ENCODE assay signal across 14 mouse cellular contexts in genomic region chr6:30053116-30053515, GRCm38 (mm10). TPM values are rescaled to one million over a fixed set of nuclear protein-coding genes. Genes with fewer than 3 reads are reported as not detected.
DNase-seq lines count a peak whose midpoint lies in the region; ATAC-seq lines count a peak whose summit lies in the region.
"Had no signal": no experiment of that assay in that cellular context is flagged by ENCODE, and none has a peak within 500 bp of the region (broad histone marks: within the 10 kb centered on the region; RNA-seq: fewer than 3 reads in every experiment).

No protein-coding gene starts in this region.

- no peaks in the 10 kb centered on the region for H3K9me3 ChIP-seq in hindbrain, embryonic 15.5 days
- no peaks in the 10 kb centered on the region for H3K9me3 ChIP-seq in hindbrain, embryonic 11.5 days (ENCODE audit: control insufficient read depth, low read length)
- H3K9me3 ChIP-seq: forebrain, embryonic 13.5 days; liver, embryonic 15.5 days had no signal

- no peaks in the 10 kb centered on the region for H3K27me3 ChIP-seq in hindbrain, embryonic 15.5 days
- H3K27me3 ChIP-seq in hindbrain, embryonic 11.5 days (ENCODE audit: control insufficient read depth, insufficient read depth, low read length): no peaks in the 10 kb centered on the region
- H3K27me3 ChIP-seq: forebrain, embryonic 13.5 days; liver, embryonic 15.5 days had no signal

- WGBS in hindbrain, embryonic 15.5 days: 74% methylated on average over 1 of the region's 1 CpGs
- WGBS in hindbrain, embryonic 11.5 days: 95% methylated on average over 1 of the region's 1 CpGs

- no peak overlapping the region for H3K4me2 ChIP-seq in hindbrain, embryonic 15.5 days
- H3K4me2 ChIP-seq in hindbrain, embryonic 11.5 days (replicated peaks; ENCODE audit: low read depth, low read length): no peak overlapping the region
- H3K4me2 ChIP-seq: forebrain, embryonic 13.5 days; liver, embryonic 15.5 days had no signal

- no peaks in the 10 kb centered on the region for H3K36me3 ChIP-seq in hindbrain, embryonic 15.5 days
- H3K36me3 ChIP-seq in hindbrain, embryonic 11.5 days (ENCODE audit: control insufficient read depth, insufficient read depth, low read length): no peaks in the 10 kb centered on the region
- H3K36me3 ChIP-seq: liver, embryonic 15.5 days had no signal

- H3K4me3 ChIP-seq in hindbrain, embryonic 15.5 days: no peak overlapping the region
- H3K4me3 ChIP-seq in hindbrain, embryonic 11.5 days (ENCODE audit: low read depth, low read length): no peak overlapping the region
- H3K4me3 ChIP-seq: forebrain, embryonic 13.5 days; liver, embryonic 15.5 days had no signal

- ATAC-seq in hindbrain, embryonic 15.5 days (ENCODE audit: low FRiP score, low read depth): no peak
- no peak for ATAC-seq in hindbrain, embryonic 11.5 days (ENCODE audit: low FRiP score)
- peak; percentile 36 to 54; a peak in 2 of 4 replicates for ATAC-seq in hematopoietic stem cell, adult 5-6 weeks (replicated peaks in 1 of 2; ENCODE audit: insufficient read depth in 1 of 2, low FRiP score in 2 of 2, low TSS enrichment in 1 of 2, low read depth in 1 of 2, poor library complexity in 2 of 2, severe bottlenecking in 2 of 2)
- ATAC-seq: forebrain, embryonic 13.5 days; midbrain, embryonic 16.5 days had no signal

- no peak overlapping the region for H3K9ac ChIP-seq in hindbrain, embryonic 15.5 days
- H3K9ac ChIP-seq in hindbrain, embryonic 11.5 days (ENCODE audit: low read depth, low read length): no peak overlapping the region
- H3K9ac ChIP-seq: forebrain, embryonic 13.5 days; liver, embryonic 15.5 days had no signal

- H3K4me1 ChIP-seq in hindbrain, embryonic 15.5 days (replicated peaks): peaks cover 35% of the 10 kb centered on the region
- H3K4me1 ChIP-seq in hindbrain, embryonic 11.5 days (replicated peaks; ENCODE audit: control insufficient read depth, insufficient read depth, low read length): no peaks in the 10 kb centered on the region

- H3K27ac ChIP-seq in hindbrain, embryonic 15.5 days (replicated peaks): 0 out of 2 replicates have a peak overlapping the region, but pooled peaks have one; percentile 8
- H3K27ac ChIP-seq in hindbrain, embryonic 11.5 days (ENCODE audit: low read depth, low read length): no peak overlapping the region
- H3K27ac ChIP-seq: forebrain, embryonic 13.5 days; liver, embryonic 15.5 days had no signal

- no peak for DNase-seq in hindbrain, embryonic 11.5 days (ENCODE audit: low spot score)
- DNase-seq in spleen, postnatal 36 days (ENCODE audit: low spot score in 2 of 2): peak; percentile 28 to 33
- no peak for DNase-seq in spleen, postnatal 14 days (ENCODE audit: low spot score in 2 of 2)
- DNase-seq in thymus, postnatal 14 days: peak; percentile 41
- DNase-seq in kidney, postnatal 25 days: no peak
- no peak for DNase-seq in cerebellum, adult 9-10 months
- DNase-seq: heart, adult 11 months; kidney, adult 8-10 months; layer of hippocampus, postnatal 36 days had no signal

RNA-seq across cellular contexts. Expression of gene Nrf1, which starts 5.3 kb away (rescaled TPM):
- 36.5 and 38.0 TPM in 2 replicates for polyA plus RNA-seq in hindbrain, embryonic 15.5 days (2015; fragmentation: Nextera tagmentation; extraction: Ambion mirVana)
- 69.9 and 73.0 TPM in 2 replicates for polyA plus RNA-seq in hindbrain, embryonic 11.5 days (2014; fragmentation: Nextera tagmentation; extraction: Ambion mirVana)
- total RNA-seq in hematopoietic stem cell, adult 5-6 weeks (2017): 76.5 and 82.8 TPM in 2 replicates

Comparison
In these comparisons a context has a peak if more than half of its experiments do, and no peak if none do; other contexts are left out.
1. DNase-seq: peak in spleen, postnatal 36 days (2 of 2) and thymus, postnatal 14 days (single experiment); none in hindbrain, embryonic 11.5 days (single experiment), spleen, postnatal 14 days (0 of 2), kidney, postnatal 25 days (0 of 2) and cerebellum, adult 9-10 months (single experiment).
2. ATAC-seq: peak in hematopoietic stem cell, adult 5-6 weeks (2 of 2); none in hindbrain, embryonic 15.5 days (single experiment) and hindbrain, embryonic 11.5 days (single experiment).